Mouse (Mus musculus) stomach, embryonic 14.5 days (tissue): ENCODE measurements around the gene Nrarp. TPM values are rescaled to one million over a fixed set of nuclear protein-coding genes. Genes with fewer than 3 reads are reported as not detected.

Source experiments
- ATAC-seq: fragments of 200-750 bp; cut with Nextera tagmentation; 2 replicates; pipeline ENCODE4 v1.8.0; 2017; ENCODE audit warnings: low read depth, moderate TSS enrichment; ENCODE audit not compliant: insufficient number of reproducible peaks, insufficient read depth, low FRiP score
- H3K27ac ChIP-seq: fragments of 300-500 bp; sonication (generic); 2 replicates; pipeline ENCODE4 v1.5.1; 2014; ENCODE audit warnings: mild to moderate bottlenecking, low read length, moderate library complexity, mixed read lengths
- H3K27me3 ChIP-seq: fragments of 300-500 bp; sonication (generic); 2 replicates; pipeline ENCODE4 v1.6.1; 2014; ENCODE audit warnings: low read length, control low read depth, mixed read lengths; ENCODE audit not compliant: control insufficient read depth, insufficient read depth
- H3K36me3 ChIP-seq: fragments of 300-500 bp; sonication (generic); 2 replicates; pipeline ENCODE4 v1.6.1; 2014; ENCODE audit warnings: mild to moderate bottlenecking, control low read depth, low read length, moderate library complexity, mixed read lengths; ENCODE audit not compliant: control insufficient read depth, insufficient read depth
- H3K4me1 ChIP-seq: fragments of 300-500 bp; sonication (generic); 2 replicates; pipeline ENCODE4 v1.6.1; 2014; ENCODE audit warnings: low read length, control low read depth, mixed read lengths; ENCODE audit not compliant: control insufficient read depth, insufficient read depth
- H3K4me2 ChIP-seq: fragments of 300-500 bp; sonication (generic); replicated peaks from 2 replicates; pipeline ENCODE4 v1.6.1; 2014; ENCODE audit warnings: low read depth, low read length, control low read depth
- H3K4me3 ChIP-seq: fragments of 300-500 bp; sonication (generic); 2 replicates; pipeline ENCODE4 v1.5.1; 2014; ENCODE audit warnings: low read depth, low read length, control low read depth
- H3K9ac ChIP-seq: fragments of 300-500 bp; sonication (generic); replicated peaks from 2 replicates; pipeline ENCODE4 v1.6.1; 2014; ENCODE audit warnings: low read depth, mild to moderate bottlenecking, control low read depth, low read length, moderate library complexity, mixed read lengths
- H3K9me3 ChIP-seq: fragments of 300-500 bp; sonication (generic); 2 replicates; pipeline ENCODE4 v1.6.1; 2016; ENCODE audit warnings: low read depth, low read length, control low read depth; ENCODE audit not compliant: control insufficient read depth
- WGBS: fragments of 180-500 bp; shearing (Covaris S2); extraction: QIAGEN DNeasy Blood & Tissue Kit; methylation state at CpG from one replicate; pipeline ENCODE4 v1.1.7; 2014; 5-methylcytosine and 5-hydroxymethylcytosine counted together
- polyA plus RNA-seq: library from polyadenylated mRNA; unstranded; fragments of >200 nt; fragmentation: Nextera tagmentation; extraction: Ambion mirVana; gene quantifications from 2 replicates; pipeline ENCODE4 v1.2.1, GENCODE M21; 2014

Nrarp gene
- polyA plus RNA-seq, 1 experiment from 2014 or later: 8.0 TPM

- 0% methylated on average over 17 of the region's 17 CpGs for WGBS
These were observed 43.9 kb downstream of the Nrarp start, which contains the start of gene Tubb4b for GRCm38 (mm10) chr2:25224492-25224765. TSS of gene Tubb4b (minus strand) at chr2:25224702.

GRCm38 (mm10) chr2:25224766-25225752, 44.5 kb downstream of the Nrarp start:
- WGBS: 2% methylated on average over 41 of the region's 41 CpGs
- Histone ChIP-seq H3K4me2 (peak overlapping the region; percentile 56), H3K36me3 (peaks cover 6% of the 10 kb centered on the region), H3K27ac (peak overlapping the region; percentile 97), H3K27me3 (no peaks in the 10 kb centered on the region), H3K9me3 (no peaks in the 10 kb centered on the region), H3K9ac (peak overlapping the region; percentile 36; the same call in 1 of the 2 replicates), H3K4me3 (peak overlapping the region; percentile 89), H3K4me1 (peaks cover 8% of the 10 kb centered on the region; the same call in 1 of the 2 replicates)
- peak; percentile 95 for ATAC-seq

More at GRCm38 (mm10) chr2:25224492-25224765, 43.9 kb downstream of the Nrarp start, which contains the start of gene Tubb4b:
- Histone ChIP-seq H3K9me3 (no peaks in the 10 kb centered on the region), H3K36me3 (peaks cover 6% of the 10 kb centered on the region), H3K4me2 (peak within 1 kb of the TSS; percentile 89), H3K27ac (peak within 1 kb of the TSS; percentile 97), H3K27me3 (no peaks in the 10 kb centered on the region), H3K4me1 (peaks cover 8% of the 10 kb centered on the region; the same call in 1 of the 2 replicates), H3K9ac (peak within 1 kb of the TSS; percentile 82), H3K4me3 (peak within 1 kb of the TSS; percentile 89)
- no peak for ATAC-seq

GRCm38 (mm10) chr2:25225811-25226379, 45.3 kb downstream of the Nrarp start:
- H3K36me3 ChIP-seq: peaks cover 6% of the 10 kb centered on the region
- H3K9me3 ChIP-seq: no peaks in the 10 kb centered on the region
- H3K27me3 ChIP-seq: no peaks in the 10 kb centered on the region
- peaks cover 8% of the 10 kb centered on the region; the same call in 1 of the 2 replicates for H3K4me1 ChIP-seq
- WGBS: 72% methylated on average over 8 of the region's 8 CpGs
- H3K27ac ChIP-seq: peak overlapping the region; percentile 97
- peak overlapping the region; percentile 40; the same call in 1 of the 2 replicates for H3K4me3 ChIP-seq
- H3K9ac ChIP-seq: no peak overlapping the region
- no peak for ATAC-seq
- peak overlapping the region; percentile 56 for H3K4me2 ChIP-seq

GRCm38 (mm10) chr2:25226864-25227263, 46.3 kb downstream of the Nrarp start:
- Histone ChIP-seq H3K9me3 (no peaks in the 10 kb centered on the region), H3K4me2 (no peak overlapping the region), H3K4me1 (peaks cover 8% of the 10 kb centered on the region; the same call in 1 of the 2 replicates), H3K36me3 (peaks cover 1% of the 10 kb centered on the region; the same call in 1 of the 2 replicates), H3K4me3 (no peak overlapping the region), H3K9ac (no peak overlapping the region), H3K27ac (0 out of 2 replicates have a peak overlapping the region, but pooled peaks have one; percentile 3), H3K27me3 (no peaks in the 10 kb centered on the region)
- WGBS: 87% methylated on average over 5 of the region's 5 CpGs
- no peak for ATAC-seq

- no peaks in the 10 kb centered on the region for H3K27me3 ChIP-seq
- H3K4me1 ChIP-seq: peaks cover 8% of the 10 kb centered on the region; the same call in 1 of the 2 replicates
- no peak overlapping the region for H3K4me2 ChIP-seq
- WGBS: 96% methylated on average over 4 of the region's 4 CpGs
- no peak overlapping the region for H3K4me3 ChIP-seq
- no peaks in the 10 kb centered on the region for H3K9me3 ChIP-seq
- no peak overlapping the region for H3K9ac ChIP-seq
- no peak for ATAC-seq
- H3K36me3 ChIP-seq: no peaks in the 10 kb centered on the region
- no peak overlapping the region for H3K27ac ChIP-seq
These were observed 46.8 kb downstream of the Nrarp start for GRCm38 (mm10) chr2:25227406-25227805.

- no peaks in the 10 kb centered on the region for H3K36me3 ChIP-seq
- no peaks in the 10 kb centered on the region for H3K9me3 ChIP-seq
- ATAC-seq: no peak
- H3K27me3 ChIP-seq: no peaks in the 10 kb centered on the region
- H3K9ac ChIP-seq: no peak overlapping the region
- H3K27ac ChIP-seq: no peak overlapping the region
- peak overlapping the region; percentile 9; the same call in 1 of the 2 replicates for H3K4me3 ChIP-seq
- peaks cover 6% of the 10 kb centered on the region; the same call in 1 of the 2 replicates for H3K4me1 ChIP-seq
- H3K4me2 ChIP-seq: peak overlapping the region; percentile 23
- under 1% methylated on average over 7 of the region's 7 CpGs for WGBS
These were observed 47.9 kb downstream of the Nrarp start for GRCm38 (mm10) chr2:25228431-25228889.

GRCm38 (mm10) chr2:25228995-25229530, 48.5 kb downstream of the Nrarp start:
- Histone ChIP-seq H3K27me3 (no peaks in the 10 kb centered on the region), H3K27ac (no peak overlapping the region)

GRCm38 (mm10) chr2:25229582-25229981, 49.0 kb downstream of the Nrarp start:
- WGBS: 83% methylated on average over 5 of the region's 5 CpGs
- H3K4me3 ChIP-seq: no peak overlapping the region
- H3K27ac ChIP-seq: no peak overlapping the region
- no peaks in the 10 kb centered on the region for H3K36me3 ChIP-seq
- peaks cover 5% of the 10 kb centered on the region; the same call in 1 of the 2 replicates for H3K4me1 ChIP-seq
- H3K27me3 ChIP-seq: no peaks in the 10 kb centered on the region
- H3K9me3 ChIP-seq: no peaks in the 10 kb centered on the region
- H3K9ac ChIP-seq: no peak overlapping the region
- no peak for ATAC-seq
- no peak overlapping the region for H3K4me2 ChIP-seq

More at GRCm38 (mm10) chr2:25228995-25229530, 48.5 kb downstream of the Nrarp start:
- Histone ChIP-seq H3K4me1 (peaks cover 5% of the 10 kb centered on the region; the same call in 1 of the 2 replicates), H3K4me2 (no peak overlapping the region; the same call in 1 of the 2 replicates), H3K9ac (no peak overlapping the region), H3K4me3 (no peak overlapping the region), H3K9me3 (no peaks in the 10 kb centered on the region), H3K36me3 (no peaks in the 10 kb centered on the region)
- WGBS: 73% methylated on average over 6 of the region's 6 CpGs
- ATAC-seq: no peak
